In genomic region chr6:3498162-3498848, GRCm38 (mm10) we compare ENCODE assay signal across 1 mouse cellular context.
TF ChIP-seq lines count a peak whose summit lies in the region.

Hepacam2 (minus strand) TSS chr6:3498298.
Vps50 (plus strand) TSS chr6:3498382.

TF ChIP-seq in CH12.LX, 34 proteins besides CTCF, POLR2A, EP300 and RAD21 (continued from another document):
- TF ChIP-seq ZC3H11A (IDR thresholded peaks at IDR 0.05; ENCODE audit: low read depth, low read length) (no peak), BHLHE40 (IDR thresholded peaks at IDR 0.05; ENCODE audit: low read depth, low read length) (peak; percentile 67), E2F4 (IDR thresholded peaks at IDR 0.05; ENCODE audit: insufficient replicate concordance, low read depth, low read length) (no peak), SMC3 (IDR thresholded peaks at IDR 0.05; ENCODE audit: low read depth, low read length) (no peak), JUN (IDR thresholded peaks at IDR 0.05; ENCODE audit: insufficient read depth, low read depth, low read length) (no peak), ETS1 (conservative IDR thresholded peaks at IDR 0.05; ENCODE audit: low read depth, low read length) (no peak), SIN3A (IDR thresholded peaks at IDR 0.05; ENCODE audit: low read length) (peak; percentile 98), TCF12 (IDR thresholded peaks at IDR 0.05; ENCODE audit: low read depth, low read length) (peak; percentile 71), MXI1 (IDR thresholded peaks at IDR 0.05; ENCODE audit: low read depth, low read length) (peak; percentile 90; the same call in 1 of the 2 replicates), NRF1 (IDR thresholded peaks at IDR 0.05; ENCODE audit: low read depth, low read length) (peak; percentile 61), NELFE (IDR thresholded peaks at IDR 0.05; ENCODE audit: low read depth, low read length) (peak; percentile 72), GABPA (IDR thresholded peaks at IDR 0.05; ENCODE audit: insufficient replicate concordance, low read depth, low read length) (peak; percentile 80; the same call in 1 of the 2 replicates), JUND (conservative IDR thresholded peaks at IDR 0.05; ENCODE audit: low read depth, low read length) (no peak)
